Mouse (Mus musculus) lung, postnatal 0 days (tissue): Measurements from ENCODE around the gene Zfp408. TPM values are rescaled to one million over a fixed set of nuclear protein-coding genes. Genes with fewer than 3 reads are reported as not detected.

Experiments used
- ATAC-seq: fragments of 200-750 bp; cut with Nextera tagmentation; 2 replicates; pipeline ENCODE4 v1.8.0; 2017; ENCODE audit warnings: moderate library complexity
- DNase-seq: peaks from one replicate; pipeline ENCODE4 v3.0.0-alpha.2; 2016; ENCODE audit warnings: low spot score
- H3K27ac ChIP-seq: fragments of 300-500 bp; sonication (generic); 2 replicates; pipeline ENCODE4 v1.5.1; 2014; ENCODE audit warnings: antibody characterized with exemption, mild to moderate bottlenecking, low read length, mixed read lengths
- H3K27me3 ChIP-seq: fragments of 300-500 bp; sonication (generic); replicated peaks from 2 replicates; pipeline ENCODE4 v1.6.1; 2014; ENCODE audit warnings: low read length, mixed read lengths; ENCODE audit not compliant: insufficient read depth
- H3K36me3 ChIP-seq: fragments of 300-500 bp; sonication (generic); 2 replicates; pipeline ENCODE4 v1.6.1; 2014; ENCODE audit warnings: low read length, mixed read lengths; ENCODE audit not compliant: insufficient read depth
- H3K4me1 ChIP-seq: fragments of 300-500 bp; sonication (generic); 2 replicates; pipeline ENCODE4 v1.6.1; 2014; ENCODE audit warnings: antibody characterized with exemption, low read depth, low read length, mixed read lengths; ENCODE audit not compliant: insufficient read depth
- H3K4me2 ChIP-seq: fragments of 300-500 bp; sonication (generic); replicated peaks from 2 replicates; pipeline ENCODE4 v1.6.1; 2014; ENCODE audit warnings: low read depth, mild to moderate bottlenecking, low read length, moderate library complexity, mixed read lengths
- H3K4me3 ChIP-seq: fragments of 300-500 bp; sonication (generic); 2 replicates; pipeline ENCODE4 v1.5.1; 2014; ENCODE audit warnings: low read depth, low read length
- H3K9ac ChIP-seq: fragments of 300-500 bp; sonication (generic); replicated peaks from 2 replicates; pipeline ENCODE4 v1.6.1; 2014; ENCODE audit warnings: low read depth, mild to moderate bottlenecking
- H3K9me3 ChIP-seq: fragments of 300-500 bp; sonication (generic); 2 replicates; pipeline ENCODE4 v1.6.1; 2016; ENCODE audit warnings: low read length, mixed read lengths
- CTCF ChIP-seq: IDR thresholded peaks from 2 replicates; pipeline ENCODE4 v1.5.1; 2016; ENCODE audit warnings: antibody characterized with exemption, mild to moderate bottlenecking
- EP300 ChIP-seq: IDR thresholded peaks from 2 replicates; pipeline ENCODE4 v1.6.1; 2016; ENCODE audit warnings: antibody characterized with exemption, mild to moderate bottlenecking, control low read depth
- WGBS: fragments of 180-500 bp; shearing (Covaris S2); extraction: QIAGEN DNeasy Blood & Tissue Kit; methylation state at CpG from one replicate; pipeline ENCODE4 v1.1.7; 2014; 5-methylcytosine and 5-hydroxymethylcytosine counted together
- polyA plus RNA-seq: library from polyadenylated mRNA; unstranded; fragments of >200 nt; fragmentation: Nextera tagmentation; extraction: Ambion mirVana; gene quantifications from 2 replicates; pipeline ENCODE4 v1.2.1, GENCODE M21; 2015

Zfp408 gene
- polyA plus RNA-seq, 1 experiment from 2014 or later = 5.2 TPM

DNA sequence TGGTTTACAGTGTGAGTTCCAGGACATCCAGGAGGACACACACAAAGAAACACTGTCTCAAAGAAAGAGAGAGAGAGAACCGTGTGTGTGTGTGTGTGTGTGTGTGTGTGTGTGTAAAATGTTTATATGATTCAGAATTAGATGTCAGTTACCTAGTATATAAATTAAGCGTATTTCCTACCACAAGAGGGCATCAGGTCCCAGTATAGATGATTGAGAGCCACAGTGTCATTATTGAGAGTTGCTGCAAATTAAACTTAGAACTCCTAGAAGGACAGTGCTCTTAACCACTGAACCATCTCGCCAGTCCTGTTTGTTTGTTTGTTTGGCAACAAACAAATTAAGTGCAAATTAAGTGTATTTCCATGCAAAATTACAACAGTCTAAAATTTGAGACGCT, 47.2 kb downstream of the Zfp408 start:
- H3K27ac ChIP-seq = no peak overlapping the region
- TF ChIP-seq CTCF (peak; percentile 47), EP300 (no peak)
- no peaks in the 10 kb centered on the region for H3K27me3 ChIP-seq
- DNase-seq (peak; percentile 12), ATAC-seq (no peak)
- 79% methylated on average over 4 of the region's 4 CpGs for WGBS
- no peak overlapping the region for H3K4me3 ChIP-seq
- H3K9ac ChIP-seq = no peak overlapping the region
- peaks cover 41% of the 10 kb centered on the region for H3K36me3 ChIP-seq
- no peak overlapping the region for H3K4me2 ChIP-seq
- H3K9me3 ChIP-seq = no peaks in the 10 kb centered on the region
- H3K4me1 ChIP-seq = no peaks in the 10 kb centered on the region

DNA sequence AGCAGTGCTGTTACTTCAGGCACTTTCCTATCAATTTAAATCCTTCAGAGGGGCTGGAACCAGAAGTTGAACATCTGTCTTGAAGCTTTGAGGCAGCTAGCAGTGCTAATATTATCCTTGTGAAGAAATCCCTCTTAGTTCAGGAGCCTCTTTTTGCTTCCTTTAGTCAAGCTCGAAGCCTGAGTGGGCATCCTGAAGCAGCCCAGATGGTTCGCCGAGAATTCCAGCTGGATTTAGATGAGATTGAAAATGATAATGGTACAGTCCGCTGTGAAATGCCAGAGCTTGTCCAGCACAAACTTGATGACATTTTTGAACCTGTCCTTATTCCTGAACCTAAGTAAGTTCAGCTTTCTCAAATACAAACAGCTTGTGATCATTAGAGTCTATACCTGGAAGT, 49.1 kb downstream of the Zfp408 start:
- no peaks in the 10 kb centered on the region for H3K4me1 ChIP-seq
- no peaks in the 10 kb centered on the region for H3K9me3 ChIP-seq
- TF ChIP-seq EP300 (no peak), CTCF (no peak)
- peaks cover 44% of the 10 kb centered on the region for H3K36me3 ChIP-seq
- H3K4me2 ChIP-seq = no peak overlapping the region
- DNase-seq (no peak), ATAC-seq (no peak)
- no peak overlapping the region for H3K4me3 ChIP-seq
- 96% methylated on average over 4 of the region's 4 CpGs for WGBS
- H3K9ac ChIP-seq = no peak overlapping the region
- H3K27me3 ChIP-seq = no peaks in the 10 kb centered on the region
- H3K27ac ChIP-seq = no peak overlapping the region

Other genes with a start within 250 kb of the Zfp408 start
- 27.0 and 38.9 TPM in 2 replicates for gene 1110051M20Rik, start 205.1 kb downstream of the Zfp408 start, polyA plus RNA-seq
- gene Lrp4, start 192.3 kb downstream of the Zfp408 start, polyA plus RNA-seq = 18.9 TPM in 2 replicates
- gene Ckap5, start 123.0 kb downstream of the Zfp408 start, polyA plus RNA-seq = 25.9 and 31.8 TPM in 2 replicates
- gene F2, start 13.4 kb downstream of the Zfp408 start, polyA plus RNA-seq = 0.49 and 0.63 TPM in 2 replicates
- 151 and 163 TPM in 2 replicates for gene Arhgap1, start 69 bp upstream of the Zfp408 start, polyA plus RNA-seq
- 23.1 and 26.2 TPM in 2 replicates for gene Atg13, start 60.8 kb upstream of the Zfp408 start, polyA plus RNA-seq
- 11.5 and 12.2 TPM in 2 replicates for gene Harbi1, start 61.1 kb upstream of the Zfp408 start, polyA plus RNA-seq
- 7.1 and 7.3 TPM in 2 replicates for gene Ambra1, start 80.3 kb upstream of the Zfp408 start, polyA plus RNA-seq